Mouse (Mus musculus): ENCODE data around the gene Zfp346. TPM values are rescaled to one million over a fixed set of nuclear protein-coding genes. Genes with fewer than 3 reads are reported as not detected.

Zfp346 gene
- polyA plus RNA-seq, 1 experiment: 2.4 TPM

DNA sequence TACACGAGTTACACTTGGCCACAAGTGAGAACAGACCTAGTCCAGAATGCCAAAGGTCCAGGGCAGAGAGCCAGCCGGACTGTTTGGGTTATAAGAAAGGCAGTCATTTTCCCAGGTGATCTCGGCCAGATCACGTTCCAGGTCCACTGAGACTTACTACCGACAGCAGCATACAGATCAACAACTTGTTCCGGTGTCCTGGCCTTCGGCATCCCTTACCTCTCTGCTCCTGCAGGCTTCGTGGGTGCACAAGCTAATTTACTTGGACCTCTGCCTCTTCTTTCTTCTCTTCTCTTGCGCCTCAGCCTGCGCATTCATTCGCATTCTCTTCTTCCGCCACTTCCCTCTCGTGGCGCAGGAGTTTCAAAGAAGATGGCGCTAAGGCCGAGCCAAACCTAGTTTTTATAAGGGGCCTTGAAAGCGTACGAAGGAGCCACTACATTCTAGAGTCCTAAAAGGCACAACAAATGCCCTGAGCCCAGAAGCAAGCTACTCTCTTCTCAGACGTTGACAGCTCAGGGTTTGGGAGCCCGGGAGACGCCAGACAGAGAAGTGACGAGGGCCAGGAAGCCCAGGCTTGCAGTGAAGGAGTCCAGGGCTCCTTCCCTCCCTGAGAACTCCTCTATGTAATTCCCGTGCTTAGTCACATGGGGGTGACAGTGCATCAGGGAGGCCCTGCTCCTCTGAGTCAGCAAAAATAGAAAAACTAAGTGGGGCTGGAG, 77.2 kb downstream of the Zfp346 start:
- Histone ChIP-seq H3K4me3 (replicated peaks) (no peak overlapping the region), H3K9me3 (0 out of 2 replicates have a peak, but pooled peaks cover 3% of the 10 kb centered on the region), H3K36me3 (replicated peaks; ENCODE audit: low read length) (peaks cover 2% of the 10 kb centered on the region), H3K4me1 (peaks cover 39% of the 10 kb centered on the region), H3K27me3 (replicated peaks) (no peaks in the 10 kb centered on the region)
- TF ChIP-seq GATA1 (IDR thresholded peaks at IDR 0.05; ENCODE audit: borderline replicate concordance, low read length) (no peak), FLI1 (IDR thresholded peaks at IDR 0.05; ENCODE audit: low read length) (no peak)

GRCm38 (mm10) chr13:55183382-55183781, 78.3 kb downstream of the Zfp346 start:
- Histone ChIP-seq H3K4me3 (replicated peaks) (peak overlapping the region; percentile 19), H3K4me1 (peaks cover 35% of the 10 kb centered on the region), H3K9me3 (0 out of 2 replicates have a peak, but pooled peaks cover 3% of the 10 kb centered on the region), H3K36me3 (replicated peaks; ENCODE audit: low read length) (peaks cover 2% of the 10 kb centered on the region), H3K27me3 (replicated peaks) (no peaks in the 10 kb centered on the region)
- TF ChIP-seq FLI1 (IDR thresholded peaks at IDR 0.05; ENCODE audit: low read length) (no peak), GATA1 (IDR thresholded peaks at IDR 0.05; ENCODE audit: borderline replicate concordance, low read length) (no peak)

Other genes with a start within 250 kb of the Zfp346 start
- not detected in 2 replicates for gene Unc5a, start 155.9 kb upstream of the Zfp346 start, polyA plus RNA-seq (2012; ENCODE audit: insufficient read depth, low replicate concordance)
- 10.3 TPM in 1 of 2 replicates, not detected in the other for gene Hk3, start 83.9 kb upstream of the Zfp346 start, polyA plus RNA-seq (2012; ENCODE audit: insufficient read depth, low replicate concordance)
- gene Uimc1, start 5.0 kb upstream of the Zfp346 start, polyA plus RNA-seq (2012; ENCODE audit: insufficient read depth, low replicate concordance): 1.2 and 4.7 TPM in 2 replicates
- gene Gm17617, start 28.2 kb downstream of the Zfp346 start, polyA plus RNA-seq (2012; ENCODE audit: insufficient read depth, low replicate concordance): not detected in 2 replicates
- gene Fgfr4, start 47.3 kb downstream of the Zfp346 start, polyA plus RNA-seq (2012; ENCODE audit: insufficient read depth, low replicate concordance): not detected in 2 replicates
- 2.5 and 2.7 TPM in 2 replicates for gene Nsd1, start 104.5 kb downstream of the Zfp346 start, polyA plus RNA-seq (2012; ENCODE audit: insufficient read depth, low replicate concordance)
- 484 and 629 TPM in 2 replicates for gene Prelid1, start 215.2 kb downstream of the Zfp346 start, polyA plus RNA-seq (2012; ENCODE audit: insufficient read depth, low replicate concordance)
- gene Rab24, start 216.6 kb downstream of the Zfp346 start, polyA plus RNA-seq (2012; ENCODE audit: insufficient read depth, low replicate concordance): 23.5 and 94.6 TPM in 2 replicates
- gene Mxd3, start 224.5 kb downstream of the Zfp346 start, polyA plus RNA-seq (2012; ENCODE audit: insufficient read depth, low replicate concordance): 5.7 TPM in 1 of 2 replicates, not detected in the other

Measured in megakaryocyte, embryonic 14.5 days (primary cell).